Mouse (Mus musculus) ES-E14 (cell line): Measurements from ENCODE around the gene Ccdc85c.

Experiments
- CHD2 ChIP-seq: IDR thresholded peaks from 2 replicates; pipeline ENCODE4 v1.6.1; 2014; ENCODE audit warnings: mild to moderate bottlenecking, low read depth, low read length, inconsistent platforms
- ZC3H11A ChIP-seq: IDR thresholded peaks from 2 replicates; pipeline ENCODE4 v1.6.1; 2012; ENCODE audit warnings: low read depth, mild to moderate bottlenecking, inconsistent platforms, low read length, borderline replicate concordance
- ZNF384 ChIP-seq: IDR thresholded peaks from 2 replicates; pipeline ENCODE4 v1.6.1; 2012; ENCODE audit warnings: low read depth, low read length, inconsistent platforms

- TF ChIP-seq ZC3H11A (no peak), ZNF384 (no peak), CHD2 (no peak)
Observed at GRCm38 (mm10) chr12:108268970-108269369, 6.3 kb downstream of the Ccdc85c start.
